Mouse (Mus musculus) heart, adult 2 months (tissue): ENCODE data around the gene Tssk3. TPM values are rescaled to one million over a fixed set of nuclear protein-coding genes. Genes with fewer than 3 reads are reported as not detected.

ENCODE experiments used
- DNase-seq, 2 experiments: peaks; one replicate each; pipeline ENCODE4 v3.0.0; 2021
- H3K27ac ChIP-seq: fragments of 200-600 bp; 2 replicates; pipeline ENCODE4 v1.8.1; 2022
- H3K27me3 ChIP-seq: fragments of 200-500 bp; 2 replicates; pipeline ENCODE4 v1.6.1; 2012; ENCODE audit warnings: mild to moderate bottlenecking, low read length, inconsistent platforms, mixed read lengths; ENCODE audit not compliant: control insufficient read depth, insufficient read depth
- H3K36me3 ChIP-seq: fragments of 200-500 bp; 2 replicates; pipeline ENCODE4 v1.6.1; 2012; ENCODE audit warnings: low read length, inconsistent platforms; ENCODE audit not compliant: control insufficient read depth, insufficient read depth
- H3K4me1 ChIP-seq: fragments of 200-500 bp; 2 replicates; pipeline ENCODE4 v1.6.1; 2011; ENCODE audit warnings: low read length; ENCODE audit not compliant: control insufficient read depth, insufficient read depth
- H3K4me3 ChIP-seq: fragments of 200-600 bp; 2 replicates; pipeline ENCODE4 v1.8.1; 2022
- H3K79me2 ChIP-seq: fragments of 200-500 bp; replicated peaks from 2 replicates; pipeline ENCODE4 v1.6.1; 2012; ENCODE audit warnings: mild to moderate bottlenecking, inconsistent platforms, low read length, moderate library complexity, mixed read lengths; ENCODE audit not compliant: control insufficient read depth, insufficient read depth
- H3K9ac ChIP-seq: fragments of 200-500 bp; 2 replicates; pipeline ENCODE4 v1.6.1; 2012; ENCODE audit warnings: low read depth, mild to moderate bottlenecking, control low read depth, inconsistent platforms, low read length, mixed read lengths
- CTCF ChIP-seq: fragments of 200-600 bp; IDR thresholded peaks from 2 replicates; pipeline ENCODE4 v1.8.1; 2022; ENCODE audit warnings: antibody characterized with exemption, mild to moderate bottlenecking, moderate library complexity
- EP300 ChIP-seq: fragments of 200-500 bp; IDR thresholded peaks from 2 replicates; pipeline ENCODE4 v1.6.1; 2011; ENCODE audit warnings: low read depth, low read length, control low read depth; ENCODE audit not compliant: insufficient read depth
- POLR2A ChIP-seq: fragments of 200-500 bp; IDR thresholded peaks from 2 replicates; pipeline ENCODE4 v1.6.1; 2011; ENCODE audit warnings: mild to moderate bottlenecking, low read depth, low read length, control low read depth; ENCODE audit not compliant: insufficient read depth
- WGBS: fragments of 180-500 bp; shearing (Covaris S2); methylation state at CpG from one replicate; pipeline ENCODE4 v1.1.7; 2018; 5-methylcytosine and 5-hydroxymethylcytosine counted together
- intact Hi-C: fragments of 180-260 bp; cut with DNase I; formaldehyde crosslinking; loops from one replicate; pipeline ENCODE4 v1.15.1; 2025
- polyA plus RNA-seq: library from polyadenylated mRNA; depleted of rRNA; stranded (reverse); fragments of >200 nt; gene quantifications from 2 replicates; pipeline ENCODE4 v1.2.3, GENCODE M21; 2012
- total RNA-seq, 2 experiments: library from RNA; stranded (reverse); gene quantifications; 2 replicates each; pipeline ENCODE4 v1.2.3; 2021

The Tssk3 gene
- total and polyA plus RNA-seq, 3 experiments: 0.14 TPM; not detected in 2

DNA sequence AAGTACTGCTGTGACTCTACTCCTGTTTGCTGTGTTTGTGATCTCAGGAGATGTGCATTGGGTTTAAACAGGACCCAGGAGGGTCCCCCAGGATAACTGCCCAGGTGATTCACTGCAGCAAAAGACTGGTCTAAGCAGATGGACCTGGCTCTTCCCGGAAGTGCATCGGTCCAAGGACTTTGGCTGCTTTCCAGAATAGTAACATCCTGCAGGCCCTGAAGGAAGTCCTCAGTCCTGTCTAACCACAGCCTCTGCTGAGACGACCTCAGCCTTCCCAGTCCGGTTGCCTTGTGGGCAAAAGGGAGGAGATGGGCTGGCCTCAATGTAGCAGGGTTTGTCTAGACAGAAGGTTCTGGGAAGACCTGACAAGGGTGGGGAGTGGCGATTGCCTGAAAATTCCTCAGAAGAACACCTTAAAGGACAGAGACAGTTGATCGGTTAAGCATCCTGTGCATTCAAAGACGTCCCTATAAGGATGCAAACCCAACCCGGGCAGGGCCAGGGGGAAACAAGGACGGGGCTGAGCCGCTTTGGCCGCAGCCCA, 12.2 kb upstream of the Tssk3 start:
- 31% methylated on average over 11 of the region's 11 CpGs for WGBS
- no peak for TF ChIP-seq CTCF
- no peak for TF ChIP-seq EP300
- no peak for TF ChIP-seq POLR2A

GRCm38 (mm10) chr4:129502327-129502888, 11.6 kb upstream of the Tssk3 start:
- Histone ChIP-seq H3K27ac (no peak overlapping the region), H3K27me3 (no peaks in the 10 kb centered on the region), H3K4me3 (no peak overlapping the region), H3K9ac (no peak overlapping the region), H3K36me3 (no peaks in the 10 kb centered on the region), H3K79me2 (no peaks in the 10 kb centered on the region), H3K4me1 (no peaks in the 10 kb centered on the region; the same call in 1 of the 2 replicates)
- no peak for DNase-seq
- intact Hi-C loops: no loop called here
- TF ChIP-seq POLR2A (no peak), EP300 (no peak), CTCF (no peak)
- 32% methylated on average over 9 of the region's 9 CpGs for WGBS

More for the DNA sequence above, 12.2 kb upstream of the Tssk3 start:
- Histone ChIP-seq H3K36me3 (no peaks in the 10 kb centered on the region), H3K79me2 (no peaks in the 10 kb centered on the region), H3K27ac (no peak overlapping the region), H3K9ac (no peak overlapping the region), H3K27me3 (no peaks in the 10 kb centered on the region), H3K4me3 (no peak overlapping the region), H3K4me1 (peaks cover 3% of the 10 kb centered on the region)
- intact Hi-C loops: no loop called here
- DNase-seq: no peak

DNA sequence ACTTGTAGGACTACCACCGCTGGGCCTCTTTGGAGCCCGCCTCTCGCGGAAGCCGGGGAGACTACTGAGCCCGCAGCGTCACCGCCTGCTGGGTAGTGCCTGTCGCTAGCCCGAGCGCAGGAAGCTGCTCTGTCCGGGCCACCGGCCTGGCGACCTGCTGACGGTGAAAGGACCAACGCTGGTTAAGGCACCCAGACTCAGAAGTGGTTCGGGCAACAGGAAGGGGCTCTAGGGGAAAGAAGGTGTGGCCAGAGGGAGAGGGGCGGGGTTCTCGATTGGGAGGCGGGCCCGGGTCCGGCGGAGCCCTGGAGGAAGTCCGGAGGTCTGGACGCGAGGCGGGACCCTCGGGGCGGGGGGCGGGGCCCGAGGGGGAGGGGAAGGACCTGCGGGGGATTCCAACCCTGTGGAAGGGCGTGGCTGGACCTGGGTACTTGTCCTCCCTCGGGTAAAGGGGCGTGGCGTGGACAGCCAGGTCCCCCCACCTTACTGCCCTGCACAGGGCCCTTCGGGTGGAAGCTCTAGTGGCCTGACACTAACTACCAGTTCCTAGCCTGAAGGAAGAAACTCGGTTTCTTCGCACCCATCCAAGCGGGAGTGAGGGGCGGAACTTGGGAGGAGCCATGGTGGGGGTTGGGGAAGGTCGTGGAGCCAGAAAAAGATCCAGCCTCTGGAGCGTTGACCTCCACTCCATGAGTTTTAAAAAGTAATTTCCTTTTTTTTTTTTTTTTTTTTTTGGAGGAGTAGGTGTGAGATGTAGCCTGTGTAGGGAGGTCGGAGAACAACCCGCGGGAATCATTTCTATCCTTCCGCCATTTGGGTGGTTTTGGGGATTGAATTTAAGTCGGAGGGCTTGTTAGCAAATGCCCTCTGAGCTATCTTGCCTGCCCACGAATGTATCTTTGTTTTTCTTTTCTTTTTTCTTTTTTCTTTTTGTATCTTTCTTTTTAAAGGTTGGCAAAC, 10.1 kb upstream of the Tssk3 start:
- no peaks in the 10 kb centered on the region for H3K27me3 ChIP-seq
- intact Hi-C loops: loop anchor here (2.0 kb wide), 1 partner anchor 14 kb away; no protein-coding TSS in a partner anchor
- 2% methylated on average over 45 of the region's 49 CpGs for WGBS
- peak overlapping the region; percentile 90 for H3K27ac ChIP-seq
- DNase-seq: peak; percentile 92
- no peaks in the 10 kb centered on the region for H3K79me2 ChIP-seq
- H3K36me3 ChIP-seq: no peaks in the 10 kb centered on the region
- H3K4me1 ChIP-seq: peaks cover 5% of the 10 kb centered on the region
- H3K4me3 ChIP-seq: peak overlapping the region; percentile 82
- peak overlapping the region; percentile 87 for H3K9ac ChIP-seq
- TF ChIP-seq CTCF: no peak
- peak; percentile 84 for TF ChIP-seq POLR2A

DNA sequence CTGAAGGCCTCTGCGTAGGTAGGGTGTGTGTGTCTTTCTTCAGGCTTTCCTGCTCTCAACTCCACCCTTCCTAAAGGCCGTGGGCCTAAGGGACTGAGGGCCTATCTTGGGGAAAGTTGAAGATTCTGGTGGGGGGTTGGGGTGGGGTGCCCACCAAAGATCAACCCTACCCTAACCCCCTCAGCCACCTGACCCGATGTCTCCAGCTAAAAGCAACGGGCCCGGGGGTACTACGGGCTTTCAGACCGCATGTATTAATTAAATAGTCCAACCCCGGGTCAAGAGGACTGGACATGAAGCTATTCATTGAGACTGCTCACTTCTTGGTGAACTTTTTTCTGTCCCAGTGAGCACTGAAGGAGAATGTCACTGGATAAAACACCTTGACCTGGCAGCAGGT, 9.2 kb upstream of the Tssk3 start:
- intact Hi-C loops: loop anchor here (2.0 kb wide), 1 partner anchor 15 kb away; no protein-coding TSS in a partner anchor
- no peak for DNase-seq
- H3K27ac ChIP-seq: peak overlapping the region; percentile 90
- no peak overlapping the region; the same call in 1 of the 2 replicates for H3K9ac ChIP-seq
- no peaks in the 10 kb centered on the region for H3K27me3 ChIP-seq
- no peaks in the 10 kb centered on the region for H3K36me3 ChIP-seq
- H3K79me2 ChIP-seq: no peaks in the 10 kb centered on the region
- peaks cover 8% of the 10 kb centered on the region for H3K4me1 ChIP-seq
- WGBS: 73% methylated on average over 8 of the region's 8 CpGs
- no peak overlapping the region; the same call in 1 of the 2 replicates for H3K4me3 ChIP-seq
- TF ChIP-seq POLR2A (no peak), EP300 (no peak), CTCF (no peak)

- Histone ChIP-seq H3K79me2 (no peaks in the 10 kb centered on the region), H3K9ac (no peak overlapping the region), H3K36me3 (no peaks in the 10 kb centered on the region), H3K4me3 (no peak overlapping the region), H3K27me3 (no peaks in the 10 kb centered on the region), H3K27ac (no peak overlapping the region), H3K4me1 (peaks cover 8% of the 10 kb centered on the region)
- no peak for DNase-seq
- TF ChIP-seq EP300: no peak
- no peak for TF ChIP-seq POLR2A
- no peak for TF ChIP-seq CTCF
- intact Hi-C loops: no loop called here
- WGBS: 24% methylated on average over 3 of the region's 3 CpGs
These were observed 8.1 kb upstream of the Tssk3 start for GRCm38 (mm10) chr4:129498941-129499340.

DNA sequence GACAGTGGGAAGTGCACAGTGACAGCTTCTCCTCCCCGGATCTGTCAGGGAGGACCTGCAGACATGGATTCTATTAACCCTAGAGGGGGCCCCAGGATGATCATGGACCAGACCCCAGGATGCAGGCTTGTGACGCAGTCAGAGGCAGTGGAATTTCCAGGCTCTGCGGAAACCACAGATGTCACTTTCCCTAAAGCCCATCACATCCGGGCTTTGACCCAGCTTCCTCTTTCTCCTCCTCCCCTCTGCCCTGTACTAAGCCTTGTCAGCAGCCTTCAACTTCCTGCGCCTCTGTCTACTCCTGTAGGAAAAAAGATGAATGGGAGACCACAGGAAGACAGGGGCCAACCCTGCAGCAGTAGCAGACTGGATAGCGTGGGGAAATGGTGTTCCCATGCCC, 5.8 kb upstream of the Tssk3 start:
- intact Hi-C loops: no loop called here
- Histone ChIP-seq H3K27ac (peak overlapping the region; percentile 28), H3K4me1 (peaks cover 8% of the 10 kb centered on the region), H3K27me3 (peaks cover under 1% of the 10 kb centered on the region; the same call in 1 of the 2 replicates), H3K36me3 (no peaks in the 10 kb centered on the region), H3K79me2 (no peaks in the 10 kb centered on the region), H3K4me3 (no peak overlapping the region), H3K9ac (no peak overlapping the region)
- 19% methylated on average over 6 of the region's 6 CpGs for WGBS
- TF ChIP-seq CTCF: no peak
- no peak for TF ChIP-seq EP300
- no peak for TF ChIP-seq POLR2A
- DNase-seq: peak; percentile 47 to 60
